Mouse (Mus musculus) G1E (cell line): ENCODE measurements around the gene Amt. TPM values are rescaled to one million over a fixed set of nuclear protein-coding genes. Genes with fewer than 3 reads are reported as not detected.

Experiments used
- ATAC-seq: 2 replicates; pipeline ENCODE4 v1.8.0; 2016; ENCODE audit warnings: mild to moderate bottlenecking; ENCODE audit not compliant: insufficient number of reproducible peaks, poor library complexity, low FRiP score, severe bottlenecking; ENCODE audit errors: extremely low read depth
- DNase-seq: peaks from one replicate; pipeline ENCODE4 v3.0.0; 2012; ENCODE audit warnings: low spot score
- H3K27me3 ChIP-seq: 2 replicates; pipeline ENCODE4 v1.6.1; 2012; ENCODE audit warnings: mild to moderate bottlenecking, low read length, inconsistent platforms; ENCODE audit not compliant: insufficient read depth
- H3K36me3 ChIP-seq: replicated peaks from 2 replicates; pipeline ENCODE3; 2012; ENCODE audit warnings: mild to moderate bottlenecking, inconsistent platforms
- H3K4me1 ChIP-seq: 2 replicates; pipeline ENCODE4 v1.6.1; 2012; ENCODE audit warnings: low read depth, low read length, inconsistent platforms, mixed read lengths; ENCODE audit not compliant: insufficient read depth
- H3K4me3 ChIP-seq: 2 replicates; pipeline ENCODE4 v1.5.1; 2012; ENCODE audit warnings: low read depth, mild to moderate bottlenecking, inconsistent platforms, low read length, moderate library complexity, mixed read lengths
- H3K9me3 ChIP-seq: replicated peaks from 2 replicates; pipeline ENCODE4 v1.6.1; 2012; ENCODE audit warnings: inconsistent platforms
- CTCF ChIP-seq: IDR thresholded peaks from 2 replicates; pipeline ENCODE4 v1.5.1; 2012; ENCODE audit warnings: low read depth, low read length, inconsistent platforms, mixed read lengths
- GATA1 ChIP-seq: IDR thresholded peaks from 2 replicates; pipeline ENCODE4 v1.6.1; 2012; ENCODE audit warnings: borderline replicate concordance, low read length, inconsistent platforms, mixed read lengths
- GATA2 ChIP-seq: IDR thresholded peaks from 2 replicates; pipeline ENCODE4 v1.6.1; 2012; ENCODE audit warnings: low read depth, low read length, inconsistent platforms, borderline replicate concordance
- POLR2AphosphoS5 ChIP-seq: IDR thresholded peaks from 2 replicates; pipeline ENCODE4 v1.6.1; 2012; ENCODE audit warnings: low read depth, low read length, inconsistent platforms; ENCODE audit not compliant: insufficient replicate concordance
- TAL1 ChIP-seq: conservative IDR thresholded peaks from 2 replicates; pipeline ENCODE4 v1.6.1; 2012; ENCODE audit warnings: low read depth, low read length, inconsistent platforms, mixed read lengths
- polyA plus RNA-seq: library from polyadenylated mRNA; stranded (reverse); fragments of >175 nt; gene quantifications from 2 replicates; pipeline ENCODE4 v1.2.3, GENCODE M21; 2012
- total RNA-seq, 2 experiments: library from RNA; stranded (forward) in 1 of 2; stranded (reverse) in 1 of 2; fragments of 200-1000 nt in 1 of 2; fragments of >200 nt in 1 of 2; fragmentation: Nextera tagmentation in 1 of 2; gene quantifications; 2 replicates each; pipeline ENCODE4 v1.2.3; 2014 to 2017

Gene Amt
- total and polyA plus RNA-seq, 3 experiments: 0.09 to 0.90 (median 0.44) TPM

DNA sequence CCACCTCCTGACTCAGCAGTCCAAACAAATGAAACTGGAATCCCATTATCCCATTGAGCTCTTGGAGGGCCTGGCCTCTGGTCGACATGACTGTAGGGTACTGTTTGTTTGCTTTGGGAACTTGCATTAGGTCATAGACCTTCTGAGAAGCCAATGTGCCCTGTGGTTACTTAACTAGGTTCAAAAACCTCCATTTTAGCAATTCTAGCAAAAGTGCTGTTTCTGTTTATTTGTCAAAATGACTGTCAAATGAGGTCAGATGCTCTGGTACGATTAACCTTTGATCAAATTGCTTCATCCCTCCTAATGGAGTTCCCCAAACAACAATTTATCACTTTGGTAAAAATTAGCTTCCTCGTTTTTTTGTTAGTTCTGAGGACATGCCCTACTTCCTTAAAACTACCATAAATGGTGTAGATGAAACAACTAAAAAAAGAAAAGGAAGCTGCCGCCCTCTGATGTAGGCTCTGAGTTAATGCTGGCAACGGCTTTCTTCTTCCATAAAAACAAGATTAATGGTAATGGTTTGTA is 45.7 kb downstream of the Amt start:
- TF ChIP-seq POLR2AphosphoS5 (no peak; the same call in 1 of the 2 replicates), TAL1 (no peak), GATA2 (no peak), CTCF (no peak), GATA1 (no peak)
- H3K36me3 ChIP-seq: peaks cover 34% of the 10 kb centered on the region
- no peaks in the 10 kb centered on the region for H3K9me3 ChIP-seq
- ATAC-seq (no peak), DNase-seq (no peak)
- no peak overlapping the region; the same call in 1 of the 2 replicates for H3K4me3 ChIP-seq
- no peaks in the 10 kb centered on the region for H3K27me3 ChIP-seq
- peaks cover 75% of the 10 kb centered on the region for H3K4me1 ChIP-seq

DNA sequence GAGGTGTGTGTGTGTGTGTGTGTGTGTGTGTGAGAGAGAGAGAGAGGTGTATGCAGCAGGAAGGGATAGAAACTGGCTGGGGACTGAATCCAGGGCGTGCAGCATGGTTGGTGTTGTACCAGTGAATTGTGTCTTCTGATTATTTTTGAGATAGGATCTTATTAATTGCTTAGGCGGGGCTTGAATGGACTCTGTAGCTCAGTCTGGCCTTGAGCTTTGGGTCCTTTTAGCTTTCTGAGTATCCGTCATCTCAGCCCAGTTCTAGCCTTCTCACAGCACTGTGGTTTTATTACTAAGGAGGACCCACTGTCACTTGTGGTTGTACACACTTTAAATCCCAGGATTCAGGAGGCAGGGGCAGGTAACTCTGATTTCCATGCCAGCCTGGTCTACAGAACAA is 46.7 kb downstream of the Amt start:
- ATAC-seq (no peak), DNase-seq (no peak)
- peaks cover 67% of the 10 kb centered on the region for H3K4me1 ChIP-seq
- H3K27me3 ChIP-seq: no peaks in the 10 kb centered on the region
- H3K9me3 ChIP-seq: no peaks in the 10 kb centered on the region
- peaks cover 29% of the 10 kb centered on the region for H3K36me3 ChIP-seq
- H3K4me3 ChIP-seq: no peak overlapping the region; the same call in 1 of the 2 replicates
- TF ChIP-seq TAL1: no peak
- TF ChIP-seq GATA2: no peak
- TF ChIP-seq GATA1: no peak
- no peak for TF ChIP-seq CTCF
- TF ChIP-seq POLR2AphosphoS5: no peak

DNA sequence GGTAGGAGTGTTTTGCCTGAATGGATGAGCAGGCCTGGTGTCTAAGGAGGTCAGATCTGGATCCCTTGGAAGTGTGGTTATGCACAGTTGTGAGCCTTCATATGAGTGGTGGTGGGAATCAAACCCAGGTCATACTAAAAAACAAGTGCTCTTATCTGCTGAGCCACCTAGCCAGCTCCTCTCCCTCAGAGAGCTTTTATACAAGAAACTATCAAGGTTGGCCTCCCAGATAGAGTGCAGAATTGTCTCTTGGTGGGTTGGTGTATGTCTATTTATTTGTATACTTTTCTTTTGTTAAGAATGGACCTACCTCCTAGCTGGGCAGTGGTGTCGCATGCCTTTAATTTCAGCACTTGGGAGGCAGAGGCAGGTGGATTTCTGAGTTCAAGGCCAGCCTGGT is 47.2 kb downstream of the Amt start:
- peaks cover 64% of the 10 kb centered on the region for H3K4me1 ChIP-seq

DNA sequence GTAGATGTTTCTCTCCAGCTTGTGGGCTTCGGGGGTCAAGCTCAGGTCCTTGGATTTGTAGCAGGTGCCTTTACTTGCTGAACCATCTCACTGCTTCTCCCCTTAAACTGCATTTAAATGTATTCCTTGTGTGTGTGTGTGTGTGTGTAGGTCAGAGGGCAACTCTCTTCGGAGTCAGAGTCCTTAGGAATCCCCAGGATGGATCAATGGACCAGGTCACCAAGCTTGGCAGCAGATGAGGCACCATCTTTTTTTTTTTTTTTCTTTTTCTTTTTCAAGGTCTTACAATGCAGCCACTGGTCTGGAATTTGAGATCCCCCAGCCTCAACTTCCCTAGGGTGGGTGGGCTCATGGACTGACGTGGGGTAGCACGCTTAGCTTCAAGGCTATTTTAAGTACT is 47.8 kb downstream of the Amt start:
- ATAC-seq (no peak), DNase-seq (no peak)
- H3K36me3 ChIP-seq: peaks cover 26% of the 10 kb centered on the region
- H3K9me3 ChIP-seq: no peaks in the 10 kb centered on the region
- no peak overlapping the region for H3K4me3 ChIP-seq
- H3K4me1 ChIP-seq: peaks cover 69% of the 10 kb centered on the region
- TF ChIP-seq GATA1: no peak
- no peak for TF ChIP-seq POLR2AphosphoS5
- TF ChIP-seq CTCF: no peak
- TF ChIP-seq GATA2: no peak
- no peak for TF ChIP-seq TAL1
- no peaks in the 10 kb centered on the region for H3K27me3 ChIP-seq

More for the DNA sequence above, 47.2 kb downstream of the Amt start:
- DNase-seq: no peak
- Histone ChIP-seq H3K36me3 (peaks cover 26% of the 10 kb centered on the region), H3K27me3 (no peaks in the 10 kb centered on the region), H3K9me3 (no peaks in the 10 kb centered on the region), H3K4me3 (no peak overlapping the region)
- ATAC-seq: no peak
- TF ChIP-seq GATA2 (no peak), TAL1 (peak; percentile 35; the same call in 1 of the 2 replicates)

DNA sequence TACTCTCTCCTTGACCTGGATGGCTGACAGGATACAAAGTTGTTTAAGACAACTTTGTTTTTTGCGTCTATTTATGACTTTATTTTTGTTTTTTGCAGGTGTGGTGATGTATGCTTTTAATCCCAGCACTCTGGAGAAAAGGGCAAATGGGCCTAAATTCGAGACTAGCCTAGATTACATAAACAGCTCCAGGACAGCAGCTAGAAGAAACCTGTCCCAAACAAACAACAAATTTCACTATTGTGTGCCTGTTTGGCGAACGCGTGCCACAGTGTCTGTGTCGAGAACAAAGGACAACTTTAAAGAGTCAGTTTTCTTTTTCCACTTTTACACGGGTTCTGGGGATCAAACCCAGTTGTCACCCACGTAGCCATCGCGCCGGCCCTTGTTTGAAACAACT is 50.4 kb downstream of the Amt start:
- Histone ChIP-seq H3K9me3 (0 out of 2 replicates have a peak, but pooled peaks cover 2% of the 10 kb centered on the region), H3K36me3 (peaks cover 29% of the 10 kb centered on the region), H3K4me1 (peaks cover 61% of the 10 kb centered on the region), H3K27me3 (no peaks in the 10 kb centered on the region), H3K4me3 (peak overlapping the region; percentile 96)
- no peak for ATAC-seq
- no peak for DNase-seq
- TF ChIP-seq TAL1 (no peak), GATA1 (no peak), POLR2AphosphoS5 (no peak), GATA2 (no peak), CTCF (no peak)

DNA sequence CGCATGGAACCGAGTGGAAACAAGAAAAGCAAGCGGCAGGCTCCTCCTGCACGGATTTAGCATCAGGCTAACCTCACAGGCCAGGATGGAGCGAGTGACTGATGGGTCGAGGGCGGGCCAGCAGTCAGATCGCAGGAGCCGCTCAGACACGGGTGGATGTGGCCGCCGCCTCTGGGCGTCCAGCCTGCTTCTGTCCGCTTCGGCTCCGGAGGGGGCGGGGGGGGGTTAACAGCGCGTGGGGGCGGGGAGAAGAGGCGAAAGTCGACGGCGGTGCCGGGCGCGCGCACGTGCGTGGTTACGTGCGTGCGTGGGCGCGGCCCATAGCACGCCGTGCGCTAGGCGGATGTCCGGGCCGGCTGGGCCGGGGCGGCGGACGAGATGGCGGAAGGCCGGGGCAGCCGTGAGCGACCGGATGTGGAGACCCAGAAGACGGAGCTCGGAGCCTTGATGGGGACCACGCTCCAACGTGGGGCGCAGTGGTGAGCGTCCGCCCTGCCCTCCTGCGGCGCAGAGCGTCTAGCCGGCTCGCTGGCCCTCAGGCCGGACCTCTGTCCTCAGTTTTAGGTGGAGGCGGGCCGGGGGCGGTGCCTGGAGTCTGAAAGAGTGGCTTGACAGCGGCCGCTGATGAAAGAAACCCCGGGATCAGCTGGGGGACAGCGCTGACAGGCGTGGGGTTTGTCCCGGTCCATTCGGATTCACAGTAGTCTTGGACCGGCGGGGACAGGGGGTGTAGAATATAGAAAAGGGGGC is 51.1 kb downstream of the Amt start, which contains the start of gene Usp4:
TSS of gene Usp4 (plus strand) at position 314 of the 750 bp plus-strand sequence.
- Histone ChIP-seq H3K4me3 (peak within 1 kb of the TSS; percentile 96), H3K4me1 (peaks cover 54% of the 10 kb centered on the region), H3K9me3 (0 out of 2 replicates have a peak, but pooled peaks cover 2% of the 10 kb centered on the region), H3K36me3 (peaks cover 36% of the 10 kb centered on the region), H3K27me3 (no peaks in the 10 kb centered on the region)
- TF ChIP-seq CTCF (no peak), GATA2 (no peak), GATA1 (no peak), POLR2AphosphoS5 (no peak), TAL1 (no peak)
- DNase-seq: peak; percentile 89
- ATAC-seq: peak; percentile 52
